Mouse (Mus musculus) duodenum, adult 2 months (tissue): ENCODE data around the gene Cpa3. TPM values are rescaled to one million over a fixed set of nuclear protein-coding genes. Genes with fewer than 3 reads are reported as not detected.

ENCODE experiments used
- polyA plus RNA-seq: library from polyadenylated mRNA; depleted of rRNA; stranded (reverse); fragments of >200 nt; gene quantifications from 2 replicates; pipeline ENCODE4 v1.2.3, GENCODE M21; 2012; ENCODE audit warnings: low replicate concordance; rRNA removed

Cpa3 gene
- 0.08 TPM in 1 of 2 replicates, not detected in the other for polyA plus RNA-seq

DNA sequence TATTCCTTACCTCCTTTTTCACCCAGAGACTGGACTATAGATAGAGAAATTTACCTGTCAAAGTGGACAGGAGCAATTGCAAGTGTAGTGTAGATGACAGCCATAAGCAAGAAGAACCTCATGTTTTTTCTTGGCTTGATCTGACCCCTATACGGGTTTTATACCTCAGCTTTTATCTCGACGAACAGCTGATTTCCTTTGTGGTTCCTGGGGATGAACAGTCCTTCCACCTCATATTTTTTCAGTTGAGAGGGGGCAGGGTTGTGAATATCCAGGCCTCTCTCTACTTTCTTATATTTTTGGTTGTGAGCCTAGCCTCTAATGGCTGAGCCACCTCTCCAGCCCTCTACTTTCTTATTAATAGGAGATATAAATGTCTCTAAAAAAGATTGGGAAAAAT, at the start of gene Cpa3:
Cpa3 (minus strand) TSS at position 132 of the 400 bp plus-strand sequence.

DNA sequence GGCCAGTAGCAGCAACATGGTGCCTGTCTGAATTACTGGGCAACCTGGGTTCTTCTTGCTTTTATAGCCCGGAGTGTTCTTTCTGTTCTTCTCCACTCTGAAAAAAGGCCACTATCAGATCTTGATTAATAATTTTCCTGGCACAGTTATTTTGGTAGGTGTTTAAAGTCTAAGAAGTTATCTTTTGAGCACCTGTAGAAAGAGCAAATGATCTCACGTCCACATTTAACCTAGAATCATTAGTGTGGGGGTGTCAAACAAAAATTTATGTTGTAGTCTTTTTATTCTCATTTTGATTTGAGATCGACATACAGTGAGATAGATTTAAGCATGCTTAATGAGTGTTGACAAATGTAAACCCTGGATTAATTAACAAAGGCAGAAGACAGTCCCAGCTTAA, 33.7 kb upstream of the Cpa3 start, which contains the start of gene Cpb1:
Cpb1 (minus strand) TSS at position 101 of the 400 bp plus-strand sequence.

Other genes starting within 250 kb of the Cpa3 start
- gene Hps3, start 206.9 kb downstream of the Cpa3 start, polyA plus RNA-seq: 11.2 and 18.4 TPM in 2 replicates
- 1.3 and 1.7 TPM in 2 replicates for gene Hltf, start 184.4 kb downstream of the Cpa3 start, polyA plus RNA-seq
- 2.8 and 5.3 TPM in 2 replicates for gene Gyg, start 86.9 kb downstream of the Cpa3 start, polyA plus RNA-seq
- 0.17 and 272 TPM in 2 replicates for gene Cpb1, start 33.6 kb upstream of the Cpa3 start, polyA plus RNA-seq
- 0.16 TPM in 1 of 2 replicates, not detected in the other for gene Agtr1b, start 125.0 kb upstream of the Cpa3 start, polyA plus RNA-seq